Mouse (Mus musculus): ENCODE data around the gene Prkg2.

The Prkg2 gene

DNA sequence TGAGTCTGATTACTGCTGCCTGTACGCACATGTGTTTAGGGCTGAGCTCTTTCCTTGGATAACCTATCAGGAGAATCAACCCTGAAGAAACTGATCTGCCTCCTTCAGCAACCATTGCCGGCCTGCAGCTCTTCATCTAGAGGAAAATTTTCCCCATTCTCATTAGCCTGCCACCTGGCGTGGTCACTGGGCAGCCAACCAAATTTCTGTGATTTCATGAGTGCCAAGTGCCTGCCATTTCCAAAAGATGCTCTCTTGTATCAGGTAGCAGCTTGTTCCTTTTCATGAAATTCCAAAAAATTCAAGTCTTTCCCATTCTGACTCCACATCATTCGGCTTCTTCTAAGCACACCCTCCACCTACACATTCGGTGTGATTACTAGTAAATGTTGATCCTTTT is 136.2 kb downstream of the Prkg2 start:
- DNase-seq (ENCODE audit: low spot score in 2 of 2), result no peak

DNA sequence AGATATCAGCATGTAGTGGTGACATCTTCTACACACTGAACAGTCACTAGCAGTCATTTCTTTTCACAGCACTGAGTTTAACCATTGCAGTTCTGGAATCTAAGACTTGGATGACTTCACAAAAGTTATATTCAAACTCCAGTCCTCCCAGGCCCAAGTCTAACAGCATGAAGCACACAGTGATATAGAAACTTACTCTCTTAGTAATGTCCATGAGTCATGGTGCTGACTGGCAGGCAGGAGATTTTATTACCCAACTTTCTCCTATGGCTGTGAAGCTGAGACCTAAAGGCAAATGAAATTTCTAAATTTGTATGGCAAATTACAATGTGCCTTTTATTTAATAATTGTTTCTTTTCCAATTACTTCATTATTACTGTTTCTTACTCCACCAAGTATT is 139.2 kb downstream of the Prkg2 start:
- no peak for DNase-seq (ENCODE audit: low spot score in 2 of 2)

DNA sequence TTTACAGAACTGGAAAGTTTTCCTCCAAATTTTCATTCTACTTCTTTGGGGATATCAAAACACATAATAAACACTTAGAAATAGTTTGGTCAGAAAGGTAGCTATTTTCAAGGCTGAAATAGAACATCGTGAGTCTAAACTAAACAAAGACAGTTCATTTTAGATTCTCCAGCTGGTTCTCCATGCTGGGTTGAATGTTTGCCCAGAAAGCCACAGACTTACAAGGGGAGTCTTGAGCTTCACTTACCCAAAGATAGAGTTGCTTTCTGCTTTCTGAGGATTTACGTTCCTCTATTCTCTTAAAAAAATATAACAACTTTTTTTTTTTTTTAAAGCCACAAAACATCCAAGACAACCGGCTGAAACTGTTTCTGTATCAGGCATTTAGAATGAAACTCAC is 142.9 kb downstream of the Prkg2 start:
- no peak for DNase-seq (ENCODE audit: low spot score in 2 of 2)

DNA sequence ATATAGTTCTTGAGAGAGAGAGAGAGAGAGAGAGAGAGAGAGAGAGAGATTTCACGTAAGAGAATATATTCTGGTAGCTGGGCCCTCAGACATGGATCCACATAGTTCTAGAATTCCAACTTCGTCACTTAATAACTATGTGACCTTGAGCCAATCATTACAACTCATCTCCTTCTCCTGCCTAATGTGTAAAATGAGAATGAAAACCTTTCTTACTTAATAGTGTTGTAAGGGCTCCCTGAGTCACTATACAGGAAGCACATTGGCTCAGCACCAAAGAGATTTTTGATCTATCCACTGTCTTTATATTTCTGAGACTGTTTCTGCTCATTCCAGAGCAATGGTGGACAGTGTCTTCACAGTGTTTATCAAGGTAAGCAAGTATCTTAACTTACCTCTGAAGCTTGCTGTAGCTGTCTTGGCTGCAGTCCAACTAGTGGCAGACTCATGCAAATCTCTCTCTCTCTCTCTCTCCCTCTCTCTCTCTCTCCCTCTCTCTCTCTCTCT is 146.6 kb downstream of the Prkg2 start:
- DNase-seq (ENCODE audit: low spot score in 2 of 2), result no peak

DNA sequence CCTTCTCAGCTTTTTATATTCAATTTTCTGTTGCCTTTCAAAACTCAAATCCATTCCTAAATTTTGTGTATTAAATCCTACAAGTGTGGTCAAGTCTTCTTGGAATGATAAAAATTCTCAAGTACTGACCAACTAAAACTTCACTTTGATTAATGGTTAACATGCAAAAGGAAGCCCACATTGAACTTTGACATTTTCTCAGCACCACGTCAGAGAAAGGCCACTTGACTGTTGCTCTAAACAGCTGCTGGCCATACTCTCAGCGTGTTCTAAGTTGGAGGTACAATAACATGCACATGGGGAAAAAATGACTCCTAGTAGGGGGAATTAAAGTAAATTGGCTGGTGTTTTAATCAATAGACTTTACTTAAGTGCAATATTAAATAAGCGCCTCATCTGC is 155.1 kb downstream of the Prkg2 start:
- no peak for DNase-seq (ENCODE audit: low spot score in 2 of 2)

All from right cerebral cortex, adult 2 months (tissue).